ENCODE assay signal across 9 mouse cellular contexts in the genomic region with DNA sequence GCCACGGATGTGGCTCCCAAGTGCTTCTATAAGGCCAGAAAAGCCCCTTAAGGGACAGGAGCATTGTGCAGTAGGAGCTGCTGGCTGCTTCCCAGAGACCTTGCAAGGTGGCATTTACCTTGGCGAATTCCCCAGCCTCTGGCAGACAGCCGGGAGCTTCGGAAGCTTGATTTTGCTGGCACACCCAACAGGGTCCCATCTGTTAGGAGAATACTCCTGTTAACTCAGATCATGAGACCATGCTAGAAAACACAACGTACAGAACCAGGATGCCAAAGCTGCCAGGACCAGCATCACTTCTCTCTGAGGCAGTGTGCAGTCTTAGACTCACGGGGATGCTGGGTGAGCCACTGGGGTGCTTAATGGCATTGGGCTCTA.
DNase-seq lines count a peak whose midpoint lies in the region; ATAC-seq lines count a peak whose summit lies in the region.
"Had no signal": no experiment of that assay in that cellular context is flagged by ENCODE, and none has a peak within 500 bp of the region (broad histone marks: within the 10 kb centered on the region; RNA-seq: fewer than 3 reads in every experiment).

No protein-coding gene starts in this region.

- no peaks in the 10 kb centered on the region for H3K27me3 ChIP-seq in forebrain, embryonic 16.5 days (replicated peaks; ENCODE audit: control insufficient read depth, insufficient read depth, low read length)
- no peaks in the 10 kb centered on the region for H3K27me3 ChIP-seq in intestine, embryonic 15.5 days (replicated peaks)

- WGBS in forebrain, embryonic 16.5 days = 38% methylated on average over 6 of the region's 6 CpGs
- WGBS in intestine, embryonic 15.5 days = 79% methylated on average over 6 of the region's 6 CpGs

- no peaks in the 10 kb centered on the region for H3K36me3 ChIP-seq in forebrain, embryonic 16.5 days (ENCODE audit: control insufficient read depth, insufficient read depth)
- H3K36me3 ChIP-seq in intestine, embryonic 15.5 days = no peaks in the 10 kb centered on the region

- intact Hi-C loops in left cerebral cortex, postnatal 4 days (cut with DNase I) = no loop called here

- H3K27ac ChIP-seq in forebrain, embryonic 16.5 days (ENCODE audit: low read length) = peak overlapping the region; percentile 68
- H3K27ac ChIP-seq in intestine, embryonic 15.5 days = no peak overlapping the region

- H3K4me3 ChIP-seq in forebrain, embryonic 16.5 days (replicated peaks; ENCODE audit: low read length) = no peak overlapping the region
- H3K4me3 ChIP-seq in intestine, embryonic 15.5 days (replicated peaks) = no peak overlapping the region

- peak; percentile 20 for DNase-seq in adrenal gland, adult 2 months
- DNase-seq in adrenal gland, adult 8-10 months = no peak
- peak; percentile 22 for DNase-seq in brain, embryonic 18.5 days (ENCODE audit: low read depth, low spot score)
- peak; percentile 93 for DNase-seq in left cerebral cortex, postnatal 4 days
- no peak for DNase-seq in urinary bladder, postnatal 36 days (ENCODE audit: low spot score in 2 of 2)
- DNase-seq in gastrocnemius, postnatal 10 days = no peak

- no peaks in the 10 kb centered on the region for H3K9me3 ChIP-seq in forebrain, embryonic 16.5 days (ENCODE audit: control insufficient read depth, low read length)
- no peaks in the 10 kb centered on the region for H3K9me3 ChIP-seq in intestine, embryonic 15.5 days

- peaks cover 41% of the 10 kb centered on the region for H3K4me1 ChIP-seq in forebrain, embryonic 16.5 days (replicated peaks; ENCODE audit: control insufficient read depth, insufficient read depth, low read length)
- H3K4me1 ChIP-seq in intestine, embryonic 15.5 days (replicated peaks) = no peaks in the 10 kb centered on the region

- no peak overlapping the region for H3K9ac ChIP-seq in forebrain, embryonic 16.5 days (replicated peaks; ENCODE audit: low read depth, low read length)
- no peak overlapping the region for H3K9ac ChIP-seq in intestine, embryonic 15.5 days

- peak; percentile 63 for ATAC-seq in forebrain, embryonic 16.5 days
- ATAC-seq in intestine, embryonic 15.5 days = no peak

- H3K4me2 ChIP-seq in forebrain, embryonic 16.5 days (ENCODE audit: low read length) = peak overlapping the region; percentile 15
- no peak overlapping the region for H3K4me2 ChIP-seq in intestine, embryonic 15.5 days (replicated peaks)
- H3K4me2 ChIP-seq: heart, embryonic 11.5 days had no signal

Comparison
In these comparisons a context has a peak if more than half of its experiments do, and no peak if none do; other contexts are left out.
1. DNase-seq: peak in adrenal gland, adult 2 months (single experiment), brain, embryonic 18.5 days (single experiment) and left cerebral cortex, postnatal 4 days (single experiment); none in adrenal gland, adult 8-10 months (single experiment), urinary bladder, postnatal 36 days (0 of 2) and gastrocnemius, postnatal 10 days (single experiment).